Mouse (Mus musculus) spleen, adult 12 weeks (tissue): ENCODE data around the gene Apobec1.
A peak's percentile ranks its signal among the peaks of the same experiment; 100 is the strongest.
"Not testable (repeated sequence)": the region's sequence is repeated elsewhere in the genome, so short reads cannot be mapped to it uniquely, and the experiment has no call there.

Experiments
- DNase-seq: peaks from one replicate; pipeline ENCODE4 v3.0.0; 2022; ENCODE audit warnings: low spot score

The Apobec1 gene

DNA sequence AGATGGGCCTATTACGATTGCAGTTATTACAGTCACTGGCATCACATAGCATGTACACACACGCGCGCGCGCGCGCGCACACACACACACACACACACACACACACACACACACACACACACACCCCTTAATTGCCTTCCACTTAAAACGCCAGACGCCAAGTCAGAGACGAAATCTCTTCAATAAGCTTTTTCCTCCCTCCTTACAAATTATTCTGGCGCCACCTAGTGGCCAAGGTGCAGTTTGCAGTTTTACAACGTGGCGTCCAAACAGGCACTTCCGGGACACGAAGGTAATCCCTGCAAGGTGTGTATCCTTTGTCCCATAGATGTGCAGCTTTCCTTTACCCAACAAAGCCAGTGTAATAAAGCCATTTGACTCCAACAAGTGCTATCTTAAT lies 41.8 kb downstream of the Apobec1 start:
- peak; percentile 66 for DNase-seq

DNA sequence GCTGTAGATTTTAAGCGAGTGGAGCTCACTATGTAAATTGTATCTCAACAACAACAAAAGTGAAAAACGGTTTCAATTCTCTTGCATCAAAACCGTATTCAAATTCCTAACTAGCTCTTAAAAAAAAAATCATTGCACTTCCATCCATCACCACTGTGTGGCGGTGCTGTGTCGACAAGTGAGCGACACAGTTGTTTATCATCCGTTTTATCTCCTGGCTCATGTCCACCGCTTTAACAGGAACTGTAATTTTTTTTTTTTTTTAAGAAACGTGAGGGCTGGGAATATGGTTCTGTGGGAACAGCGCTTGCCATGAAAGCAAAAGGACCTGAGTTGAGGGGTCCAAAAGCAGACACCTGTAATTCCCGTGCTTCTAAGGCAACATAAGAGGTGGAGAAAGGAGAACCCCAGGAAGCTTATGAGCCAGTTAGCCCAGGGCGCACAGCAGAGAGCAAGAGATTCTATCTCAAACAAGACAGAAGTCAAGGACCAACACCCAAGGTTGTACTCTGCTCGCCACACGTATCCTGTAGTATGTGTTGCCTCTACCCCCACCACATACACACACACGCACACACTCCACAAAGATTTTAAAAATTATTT lies 45.2 kb downstream of the Apobec1 start:
- DNase-seq, result peak; percentile 52

DNA sequence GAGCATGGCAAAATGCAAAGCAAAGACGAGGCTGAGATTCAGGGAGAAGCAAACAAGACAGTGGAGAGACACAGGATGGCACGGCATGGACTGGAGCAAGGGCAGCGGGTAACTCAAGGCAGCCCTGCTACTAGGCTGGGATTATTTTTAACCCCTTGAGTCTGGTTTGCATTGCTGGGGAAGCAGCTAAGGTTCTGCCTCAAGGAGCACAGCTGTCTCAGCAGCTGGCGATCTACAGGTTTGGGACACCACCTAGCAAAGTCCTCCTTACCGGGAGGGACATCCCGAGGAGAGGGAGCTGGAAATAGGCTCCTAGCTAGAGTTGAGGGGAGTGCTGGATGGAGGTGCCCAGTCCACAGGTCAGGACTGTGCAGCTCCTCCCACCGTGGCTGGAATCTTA lies 47.0 kb downstream of the Apobec1 start:
- no peak for DNase-seq

DNA sequence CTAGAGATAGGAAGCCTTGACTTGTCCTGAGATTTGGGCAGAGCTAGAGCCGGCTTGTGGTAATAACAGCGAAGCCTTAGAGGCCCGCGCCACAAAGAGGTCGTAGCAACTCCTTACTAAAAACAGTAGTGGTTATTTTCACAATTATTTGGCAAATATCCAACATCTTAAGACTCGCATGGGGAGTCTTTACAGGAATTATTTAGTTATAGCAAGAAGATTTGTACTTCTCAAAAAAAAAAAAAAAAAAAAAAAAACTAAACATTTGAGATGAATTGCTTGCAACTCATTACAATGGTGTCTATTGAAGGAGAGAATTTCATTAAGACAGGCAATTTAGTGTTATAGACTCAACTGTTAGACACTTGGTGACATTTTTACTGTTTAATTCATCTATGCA lies 48.1 kb downstream of the Apobec1 start:
- no peak for DNase-seq

DNA sequence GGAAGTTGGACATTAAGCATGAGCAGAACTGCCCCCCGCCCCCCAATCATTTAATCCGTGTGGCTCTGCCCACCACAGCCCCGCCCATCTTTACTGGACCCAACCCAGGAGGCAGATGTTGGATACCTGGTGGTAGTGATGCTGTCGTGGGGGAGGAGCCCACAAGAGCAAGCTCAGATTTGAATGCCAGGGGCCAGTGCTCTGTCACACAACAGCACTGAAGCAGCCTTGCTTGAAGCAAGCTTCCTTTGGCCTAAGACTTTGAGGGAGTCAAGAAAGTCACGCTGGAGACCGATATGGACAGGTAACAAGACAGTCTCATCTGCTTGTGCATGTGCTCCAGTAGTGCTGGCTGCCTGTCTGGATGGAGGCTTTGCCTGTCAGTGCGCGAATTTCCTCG lies 48.6 kb downstream of the Apobec1 start, which contains the start of gene Aicda:
Gene Aicda (plus strand): TSS at position 196 of the 400 bp plus-strand sequence.
- no peak for DNase-seq

DNA sequence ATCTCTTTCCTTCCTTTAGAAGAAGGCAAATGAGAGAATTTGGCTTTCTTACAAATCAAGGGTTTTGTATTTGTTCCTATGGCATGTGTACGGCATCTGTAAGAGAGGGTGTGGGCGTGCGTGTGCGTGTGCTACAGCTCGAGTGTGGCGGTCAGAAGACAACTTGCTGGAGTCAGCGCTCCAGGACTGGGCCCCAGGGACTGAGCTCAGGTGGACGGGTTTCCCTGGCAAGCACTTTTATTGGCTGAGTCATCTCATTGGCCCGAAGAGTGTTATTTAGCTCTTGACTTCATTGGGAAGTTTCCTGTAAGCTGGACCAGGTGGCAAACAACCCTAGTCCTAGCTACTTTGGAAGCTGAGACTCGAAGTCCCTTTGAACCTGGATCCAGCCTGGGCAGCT lies 56.3 kb downstream of the Apobec1 start:
- DNase-seq, result no peak

DNA sequence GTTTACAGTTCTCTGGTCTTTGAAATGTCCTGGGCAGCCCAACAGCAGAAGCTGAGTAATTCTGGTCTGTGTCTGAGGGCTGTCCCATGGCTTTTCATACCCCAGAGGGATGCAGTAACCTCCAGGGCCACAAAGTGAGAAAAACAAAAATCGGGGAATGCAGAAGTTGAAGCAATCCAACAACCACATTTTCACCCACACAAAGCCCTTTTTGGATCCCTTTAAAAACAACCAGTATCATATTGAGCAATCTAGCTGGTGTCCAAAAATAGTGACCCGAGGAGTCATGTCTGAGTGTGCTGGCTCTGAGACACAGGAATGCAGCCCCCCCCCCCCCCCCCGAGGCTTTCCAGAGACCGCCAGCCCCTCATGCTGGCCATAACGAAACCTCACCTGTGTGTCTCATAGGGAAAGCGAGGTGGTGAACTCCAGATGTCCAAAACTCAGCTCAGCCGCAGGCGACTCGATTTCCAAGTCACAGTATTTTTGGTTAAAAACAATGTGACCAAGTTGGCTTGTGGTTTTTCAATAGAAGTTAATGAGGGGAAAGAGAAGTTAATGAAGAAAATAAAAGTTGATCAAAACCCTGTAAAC lies 56.9 kb downstream of the Apobec1 start:
- no peak for DNase-seq

DNA sequence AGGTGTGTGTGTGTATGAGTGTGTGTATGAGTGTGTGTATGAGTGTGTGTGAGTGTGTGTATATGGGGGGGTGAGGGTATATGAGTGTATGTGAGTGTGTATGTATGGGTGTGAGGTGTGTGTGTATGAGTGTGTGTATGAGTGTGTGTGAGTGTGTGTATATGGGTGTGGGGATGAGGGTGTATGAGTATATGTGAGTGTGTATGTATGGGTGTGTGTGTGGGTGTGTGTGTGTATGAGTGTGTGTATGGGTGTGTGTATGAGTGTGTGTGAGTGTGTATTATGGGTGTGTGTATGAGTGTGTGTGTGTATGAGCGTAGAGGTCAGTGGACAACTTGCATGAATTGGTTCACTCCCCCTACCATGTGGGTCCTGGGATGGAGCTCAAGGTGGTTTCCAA lies 57.6 kb downstream of the Apobec1 start:
- DNase-seq, result no peak

DNA sequence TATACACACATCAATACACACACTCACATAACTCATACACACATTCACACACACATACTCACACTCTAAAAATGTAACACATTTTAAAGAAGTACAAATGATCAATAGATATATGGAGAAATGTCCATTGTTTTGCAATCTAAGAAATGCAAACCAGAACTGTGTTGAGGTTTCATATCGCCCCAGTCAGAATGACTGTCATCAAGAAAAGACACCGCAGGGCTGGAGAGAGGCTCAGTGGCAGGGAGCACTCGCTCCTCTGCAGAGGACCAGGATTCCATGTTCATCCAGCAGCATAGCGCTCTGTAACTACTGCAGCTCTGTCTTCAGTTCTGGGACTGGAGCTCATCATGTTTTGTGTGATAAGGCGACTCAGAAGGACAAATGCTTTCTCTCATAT lies 58.7 kb downstream of the Apobec1 start:
- no peak for DNase-seq

DNA sequence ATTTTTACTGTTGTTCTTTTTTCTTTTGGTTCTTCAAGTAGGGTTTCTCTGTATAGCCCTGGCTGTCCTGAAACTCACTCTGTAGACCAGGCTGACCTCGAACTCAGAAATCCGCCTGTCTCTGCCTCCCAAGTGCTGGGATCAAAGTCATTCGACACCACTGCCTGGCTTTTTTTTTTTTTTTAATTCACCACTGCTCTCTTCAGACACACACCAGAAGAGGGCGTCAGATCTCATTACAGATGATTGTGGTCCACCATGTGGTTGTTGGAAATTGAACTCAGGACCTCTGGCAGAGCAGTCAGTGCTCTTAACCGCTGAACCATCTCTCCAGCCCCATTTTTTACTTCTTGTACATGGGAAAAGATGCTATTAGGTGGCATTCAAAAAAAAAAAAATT lies 59.8 kb downstream of the Apobec1 start:
- not testable (repeated sequence) for DNase-seq

DNA sequence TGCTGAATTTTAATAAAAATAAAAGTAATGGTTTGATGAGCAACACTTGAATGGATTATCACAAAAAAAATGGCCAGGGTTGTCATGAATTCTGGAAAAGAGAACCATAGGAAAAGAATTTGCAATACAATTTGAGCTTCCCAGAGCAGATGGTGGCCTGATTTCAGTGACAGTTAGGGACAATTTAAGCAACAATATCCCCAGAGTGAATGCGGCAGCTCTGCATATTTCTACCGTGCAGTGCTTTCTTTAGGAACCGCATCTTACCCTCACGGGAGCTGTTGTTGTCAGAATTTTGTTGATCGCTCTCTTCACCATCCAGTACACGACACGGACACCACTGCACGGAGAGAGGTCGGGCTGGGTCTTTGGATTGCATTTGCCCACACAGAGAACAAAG lies 62.7 kb downstream of the Apobec1 start:
- no peak for DNase-seq

DNA sequence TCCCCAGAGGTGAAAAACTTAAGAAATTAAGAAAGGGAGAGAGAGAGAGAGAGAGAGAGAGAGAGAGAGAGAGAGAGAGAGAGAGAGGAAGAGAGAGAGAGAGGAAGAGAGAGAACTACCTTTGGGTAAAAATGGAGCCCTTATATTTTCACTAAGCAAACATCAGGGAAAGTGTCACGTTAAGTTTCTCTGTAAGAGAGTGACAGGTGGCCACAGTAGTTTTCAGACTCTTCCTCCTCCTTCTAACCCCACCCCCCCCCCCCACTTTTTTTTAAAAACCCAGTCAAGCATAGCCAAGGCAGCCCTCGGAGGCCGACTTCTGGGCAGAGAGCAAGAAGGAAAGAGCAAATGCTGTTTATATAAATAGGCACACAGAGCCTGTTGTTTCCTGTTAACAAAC lies 68.2 kb downstream of the Apobec1 start:
- no peak for DNase-seq

DNA sequence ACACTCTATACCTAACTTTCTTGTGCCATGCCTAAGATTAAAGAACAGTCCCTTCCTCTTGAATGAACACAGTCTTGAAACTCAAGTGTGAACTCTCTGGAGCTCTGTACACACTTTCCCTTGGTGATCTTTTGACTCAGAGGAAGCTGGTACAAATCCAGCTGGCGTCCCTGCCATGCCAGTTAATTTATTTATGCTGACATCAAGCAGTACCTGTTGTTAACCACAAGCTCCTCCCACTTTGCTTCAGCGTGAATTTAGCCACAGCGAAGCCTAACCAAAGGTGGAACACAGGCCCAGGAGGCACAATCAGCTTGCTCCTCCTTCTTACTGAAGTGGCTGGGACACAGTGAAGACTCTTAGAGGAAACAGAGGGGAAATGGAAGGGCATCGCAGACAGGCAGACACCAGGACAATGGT lies 69.4 kb downstream of the Apobec1 start:
- no peak for DNase-seq

DNA sequence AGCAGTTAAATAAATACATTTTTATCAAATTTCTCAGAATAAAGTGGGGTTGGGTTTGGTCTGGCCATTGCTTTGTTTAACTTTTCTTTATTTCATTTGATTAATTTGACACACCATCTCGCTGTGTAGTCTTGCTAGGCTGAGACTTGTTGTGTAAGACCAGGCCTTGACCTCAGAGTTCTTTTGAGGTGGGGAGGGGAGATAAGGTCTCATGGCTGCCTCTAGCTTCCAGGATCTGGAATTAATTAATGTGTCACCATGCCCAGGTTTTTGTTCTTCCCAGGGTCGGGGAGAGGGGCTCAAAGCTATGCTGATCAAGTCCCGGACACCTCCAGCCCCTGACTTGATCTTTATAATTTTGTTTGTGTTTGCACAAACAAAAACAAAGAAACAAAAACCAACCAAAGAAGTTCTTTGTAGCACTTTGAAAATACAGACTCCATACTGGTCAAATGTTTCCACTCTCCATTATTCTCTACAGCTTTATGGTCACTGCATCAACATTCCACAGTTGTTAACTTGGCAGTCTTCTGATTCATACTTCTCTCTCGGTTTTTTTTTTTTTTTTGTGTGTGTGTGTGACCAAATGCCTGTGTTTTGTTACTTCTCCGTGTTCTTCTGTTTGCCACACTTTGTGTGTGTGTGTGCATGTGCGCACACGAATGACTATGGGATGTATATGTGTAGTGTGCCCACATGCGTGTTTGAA lies 70.6 kb downstream of the Apobec1 start:
- DNase-seq, result no peak

DNA sequence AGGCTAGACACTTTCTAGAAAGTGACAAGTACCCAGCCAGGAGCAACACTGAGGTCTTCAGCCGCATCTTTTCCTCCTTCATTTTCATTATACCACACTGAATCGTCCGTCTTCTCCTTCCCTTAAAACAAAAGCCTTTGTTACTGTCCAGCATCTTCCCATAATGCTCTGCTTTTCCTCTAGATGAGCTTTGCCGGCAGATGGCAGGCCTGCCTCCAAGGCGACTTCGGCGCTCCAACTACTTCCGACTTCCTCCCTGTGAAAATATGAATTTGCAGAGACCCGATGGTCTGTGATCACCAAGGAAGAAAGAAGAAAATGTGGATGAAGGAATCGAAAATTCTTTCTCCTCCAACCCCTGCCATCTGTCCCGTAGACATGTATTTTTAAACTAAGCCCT lies 74.1 kb downstream of the Apobec1 start:
- no peak for DNase-seq
